Mouse (Mus musculus) T-helper 17 cell (primary cell): Measurements from ENCODE around the gene Rock2.

Source experiments
- in situ Hi-C, 2 experiments: fragments of 300-600 bp; cut with MboI, MseI; formaldehyde crosslinking; loops; 1 replicate in 1 of 2; 2 replicates in 1 of 2; pipeline ENCODE4 v1.15.1; 2025; ENCODE audit warnings: high pct_unique_total_duplicates in 2 of 2

The Rock2 gene

GRCm38 (mm10) chr12:16870405-16871068 lies 24.2 kb upstream of the Rock2 start:
- in situ Hi-C loops, result no loop called here

- in situ Hi-C loops, result no loop called here
Measured at GRCm38 (mm10) chr12:16872006-16872405, 22.7 kb upstream of the Rock2 start.

DNA sequence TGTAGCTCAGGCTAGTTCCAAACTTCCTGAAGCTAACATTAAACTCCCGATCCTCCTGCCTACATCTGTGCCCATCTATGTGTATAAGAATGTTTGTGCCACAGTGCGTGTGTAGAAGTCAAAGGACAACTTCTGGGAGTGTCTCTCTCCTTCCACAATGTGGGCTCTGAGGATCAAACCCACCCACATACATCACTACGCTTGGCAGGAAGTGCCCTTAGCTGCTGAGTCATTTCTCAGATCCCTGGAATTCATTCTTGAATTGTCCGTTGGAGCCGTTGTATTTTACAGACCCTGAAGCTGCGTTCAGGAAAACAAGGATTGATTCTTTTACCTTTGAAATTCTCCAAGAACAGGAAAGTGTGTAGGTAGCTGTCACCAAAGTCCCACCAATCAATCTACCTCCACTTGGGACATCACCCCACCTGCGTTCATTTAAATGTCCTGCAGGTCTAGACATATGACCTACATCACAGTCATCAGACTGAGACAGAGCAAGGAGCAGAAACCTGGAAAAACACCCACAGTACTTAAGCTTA lies 21.7 kb upstream of the Rock2 start:
- in situ Hi-C loops, result no loop called here

GRCm38 (mm10) chr12:16873549-16873948 lies 21.1 kb upstream of the Rock2 start:
- in situ Hi-C loops, result no loop called here

GRCm38 (mm10) chr12:16874086-16874485 lies 20.6 kb upstream of the Rock2 start:
- in situ Hi-C loops, result no loop called here

GRCm38 (mm10) chr12:16875269-16875668 lies 19.4 kb upstream of the Rock2 start:
- in situ Hi-C loops, result no loop called here

DNA sequence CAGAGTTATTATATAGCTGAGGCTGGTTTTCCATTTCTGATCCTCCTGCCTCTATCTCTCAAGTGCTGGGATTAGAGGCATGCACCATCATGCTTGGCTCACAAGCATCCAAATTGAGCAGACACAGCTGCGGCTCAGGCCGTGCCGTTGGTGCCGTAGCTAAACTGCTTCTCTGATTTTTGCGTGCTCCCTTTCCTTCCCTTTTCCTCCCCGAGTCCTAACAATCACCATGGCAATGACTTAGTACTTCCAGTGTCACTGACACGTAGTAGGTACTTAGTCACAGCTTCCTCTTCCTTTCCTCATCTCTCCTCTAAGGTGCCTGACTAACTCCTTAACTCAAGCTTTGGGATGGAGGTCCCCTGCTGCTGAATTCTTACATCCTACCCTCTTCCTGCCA lies 19.0 kb upstream of the Rock2 start:
- in situ Hi-C loops, result no loop called here

- in situ Hi-C loops, result no loop called here
Measured at GRCm38 (mm10) chr12:16876667-16877066, 18.0 kb upstream of the Rock2 start.

DNA sequence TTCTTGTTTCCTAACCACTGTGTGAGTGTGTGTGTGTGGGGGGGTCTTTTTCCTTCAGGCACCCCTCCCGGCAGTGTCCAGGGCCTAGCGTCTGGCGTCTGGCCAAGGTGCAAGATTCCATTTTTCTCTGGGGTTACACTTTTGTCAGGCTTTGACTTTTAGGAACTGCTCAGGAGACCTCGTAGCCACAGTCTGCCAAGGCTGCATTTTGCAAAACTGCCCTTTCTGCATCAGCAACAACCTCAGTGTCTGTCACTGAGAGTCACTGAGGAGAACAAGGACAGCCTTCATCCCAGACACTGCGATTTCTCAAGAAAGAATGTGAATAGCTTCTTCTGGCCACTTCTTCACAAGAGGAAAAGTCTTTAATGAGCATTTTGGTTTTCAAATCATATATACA lies 17.6 kb upstream of the Rock2 start:
- in situ Hi-C loops, result no loop called here

- in situ Hi-C loops, result no loop called here
Measured at GRCm38 (mm10) chr12:16877679-16878078, 17.0 kb upstream of the Rock2 start.

- in situ Hi-C loops, result no loop called here
Measured at GRCm38 (mm10) chr12:16879369-16879768, 15.3 kb upstream of the Rock2 start.

- in situ Hi-C loops, result loop anchor here in 1 of 2 experiments (5.0 kb wide), 1 partner anchor 33 kb away; no protein-coding TSS in a partner anchor
Measured at GRCm38 (mm10) chr12:16880077-16880476, 14.6 kb upstream of the Rock2 start.

DNA sequence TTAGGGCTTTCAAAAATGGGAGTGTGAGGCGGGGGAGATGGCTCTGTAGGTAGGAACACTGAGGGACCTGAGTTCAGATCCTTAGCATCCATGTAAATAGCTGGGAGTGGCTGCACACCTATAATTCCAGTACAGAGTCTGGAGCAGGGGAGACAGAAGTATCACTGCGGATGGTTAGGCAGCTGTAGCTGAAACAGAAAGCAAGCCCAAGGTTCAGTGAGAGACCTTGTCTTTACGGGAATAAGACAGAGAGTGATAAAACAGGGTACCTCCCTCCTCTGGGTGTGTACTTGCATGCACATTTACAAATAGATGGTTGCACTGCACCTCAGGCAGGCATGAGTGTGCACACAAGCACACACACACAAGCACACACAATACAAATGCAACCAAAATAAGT lies 12.3 kb upstream of the Rock2 start:
- in situ Hi-C loops, result loop anchor here in 1 of 2 experiments (5.0 kb wide), 1 partner anchor 35 kb away; no protein-coding TSS in a partner anchor

DNA sequence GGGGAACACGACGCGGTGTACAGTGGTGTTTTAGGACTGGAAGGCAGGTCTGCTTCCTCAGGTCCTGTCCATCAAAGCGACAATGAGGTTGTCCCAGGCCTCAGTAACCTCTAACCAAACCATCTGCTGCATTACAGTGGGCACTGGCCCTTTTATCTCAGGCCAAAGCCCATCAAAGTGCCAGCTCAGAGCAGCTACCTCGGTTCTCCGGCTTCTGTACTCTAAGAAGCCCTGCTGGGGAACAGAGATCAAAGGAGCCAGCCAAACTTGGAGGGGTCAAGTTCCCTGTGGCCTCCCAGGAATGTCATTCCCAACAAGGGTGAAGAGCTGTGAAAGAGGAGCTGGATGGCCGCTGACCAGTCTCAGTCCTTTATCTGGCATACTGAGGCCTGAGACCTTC lies 11.6 kb upstream of the Rock2 start:
- in situ Hi-C loops, result loop anchor here in 1 of 2 experiments (5.0 kb wide), 1 partner anchor 36 kb away; no protein-coding TSS in a partner anchor

DNA sequence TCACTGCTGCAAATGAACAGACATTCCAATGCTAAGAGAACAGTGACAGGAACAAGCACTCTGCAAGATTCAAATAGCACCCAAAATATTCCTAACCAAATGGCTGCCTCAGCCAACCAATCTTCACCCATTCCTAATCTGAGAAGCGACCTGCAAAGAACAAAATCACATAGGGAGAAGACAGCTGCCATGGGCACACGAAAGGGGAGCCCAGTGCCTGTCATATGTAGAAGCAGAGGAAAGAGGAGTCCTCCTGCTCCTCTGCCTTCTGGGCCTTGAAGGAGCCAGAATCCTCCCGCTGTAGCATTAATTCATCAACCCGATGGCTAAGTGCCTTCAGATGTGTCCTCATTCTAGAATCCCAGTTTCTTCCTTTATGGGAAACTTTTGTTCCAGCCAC lies 10.2 kb upstream of the Rock2 start:
- in situ Hi-C loops, result loop anchor here in 1 of 2 experiments (5.0 kb wide), 1 partner anchor 37 kb away; no protein-coding TSS in a partner anchor

DNA sequence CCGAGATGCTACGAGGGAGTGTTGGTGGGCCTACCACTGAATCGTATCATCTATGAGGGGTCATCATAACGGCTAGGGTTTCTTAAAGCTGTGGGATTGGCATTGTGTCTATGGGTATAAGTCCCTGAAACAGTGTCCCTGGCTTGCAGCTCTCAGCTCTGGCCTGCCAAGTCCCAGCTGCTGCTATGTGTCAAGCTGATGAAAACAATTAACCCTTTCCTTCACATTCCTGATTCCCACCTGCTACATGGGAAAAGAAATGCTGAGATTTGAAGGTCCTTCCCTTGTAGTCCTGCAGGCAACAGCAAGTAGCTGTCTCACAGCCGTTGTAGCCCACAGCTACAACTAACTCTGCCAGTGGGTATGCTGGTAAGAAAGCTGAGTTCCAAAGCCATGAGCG lies 8.3 kb upstream of the Rock2 start:
- in situ Hi-C loops, result no loop called here

DNA sequence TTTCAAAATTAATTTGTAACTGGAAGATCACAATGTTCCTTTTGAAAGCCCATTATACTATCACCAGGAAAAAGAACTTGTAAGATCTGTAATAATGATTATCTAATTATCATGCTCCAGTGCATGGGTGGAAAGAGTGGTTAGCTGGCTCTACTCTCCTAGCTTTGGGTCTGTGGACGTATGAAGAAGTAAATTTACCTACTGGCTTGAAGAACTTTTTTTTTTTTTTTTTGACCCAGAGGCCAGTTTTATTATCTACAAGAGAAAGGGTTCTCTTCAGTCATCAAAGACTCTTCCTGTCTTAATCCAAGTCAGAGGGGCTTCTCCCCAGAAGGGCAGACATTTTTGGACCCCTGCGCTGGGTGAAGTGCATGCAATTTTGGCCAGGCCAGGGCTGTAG lies 1.7 kb upstream of the Rock2 start:
- in situ Hi-C loops, result loop anchor here (5.0 to 10.0 kb wide), 3 partner anchors 44 to 298 kb away; partner anchors contain the start of gene E2f6 (in 1 of the 2)

DNA sequence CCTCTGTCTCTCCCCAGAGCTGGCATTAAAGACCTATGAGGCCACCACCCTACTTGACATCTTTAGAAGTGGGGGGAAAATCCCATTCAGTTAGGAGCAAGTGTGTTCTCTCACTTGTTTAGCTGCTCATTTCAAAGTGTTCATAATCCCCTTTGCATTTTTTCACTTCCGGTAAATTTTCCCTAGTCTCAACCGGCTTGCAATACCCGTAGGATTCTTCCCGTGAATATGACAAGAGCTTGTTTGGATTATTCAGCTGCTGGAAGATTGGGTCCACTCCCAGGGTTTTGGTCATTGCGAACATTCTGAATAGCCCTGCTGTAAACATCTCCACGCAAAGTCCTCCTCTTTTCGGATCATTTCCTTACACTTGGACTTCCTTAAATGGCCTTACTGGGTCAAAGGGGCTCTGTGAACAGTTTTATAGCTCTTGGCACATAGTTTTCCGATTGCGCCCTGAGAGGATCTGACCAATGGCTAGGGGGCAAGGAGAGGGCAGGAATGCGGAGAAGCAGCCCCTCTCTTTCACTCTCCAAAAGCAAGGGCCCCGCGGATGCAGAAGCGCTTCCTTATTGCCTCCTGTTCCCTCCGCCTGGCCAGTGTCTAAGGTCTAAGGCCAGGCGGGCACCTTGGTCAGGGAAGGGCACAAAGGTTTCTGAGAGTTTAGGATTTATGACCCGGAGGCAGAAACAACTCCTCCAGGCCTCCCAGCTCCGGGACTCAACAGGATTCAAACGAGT lies 869 bp upstream of the Rock2 start:
- in situ Hi-C loops, result loop anchor here (5.0 to 10.0 kb wide), 3 partner anchors 43 to 299 kb away; partner anchors contain the start of gene E2f6 (in 1 of the 2)

DNA sequence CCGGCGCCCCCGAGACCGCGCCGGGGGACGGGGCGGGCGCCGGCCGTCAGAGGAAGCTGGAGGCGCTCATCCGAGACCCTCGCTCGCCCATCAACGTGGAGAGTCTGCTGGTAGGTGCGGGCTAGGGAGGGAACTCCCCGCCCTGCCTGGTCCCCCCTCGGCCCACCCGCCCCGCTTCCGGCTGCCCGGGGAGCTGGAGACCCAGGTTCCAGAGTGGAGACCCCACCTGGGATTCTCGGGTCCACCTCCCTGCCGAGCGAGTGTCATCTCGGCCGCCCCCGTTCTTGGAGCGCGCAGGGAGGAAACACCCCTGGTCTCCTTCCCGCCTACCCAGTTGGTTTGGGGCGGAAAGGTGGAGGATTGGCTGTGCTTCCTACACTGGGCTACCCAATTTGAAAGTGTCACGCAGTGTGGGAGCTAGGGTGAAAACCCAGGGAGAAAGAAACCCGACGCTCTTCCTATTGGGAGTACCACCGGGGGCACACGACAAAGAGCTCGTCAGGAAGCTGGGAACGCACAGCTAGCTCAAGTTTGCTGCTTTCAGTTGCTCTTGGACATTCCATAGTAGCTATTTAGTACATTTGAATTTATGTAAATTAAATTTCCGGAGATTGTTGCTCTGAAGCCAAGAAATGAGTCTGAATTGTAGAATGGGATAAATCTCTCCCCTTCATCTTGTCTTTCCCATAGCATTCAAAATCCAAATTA lies 680 bp downstream of the Rock2 start:
- in situ Hi-C loops, result loop anchor here in 1 of 2 experiments (10.0 kb wide), 1 partner anchor 301 kb away; no protein-coding TSS in a partner anchor

DNA sequence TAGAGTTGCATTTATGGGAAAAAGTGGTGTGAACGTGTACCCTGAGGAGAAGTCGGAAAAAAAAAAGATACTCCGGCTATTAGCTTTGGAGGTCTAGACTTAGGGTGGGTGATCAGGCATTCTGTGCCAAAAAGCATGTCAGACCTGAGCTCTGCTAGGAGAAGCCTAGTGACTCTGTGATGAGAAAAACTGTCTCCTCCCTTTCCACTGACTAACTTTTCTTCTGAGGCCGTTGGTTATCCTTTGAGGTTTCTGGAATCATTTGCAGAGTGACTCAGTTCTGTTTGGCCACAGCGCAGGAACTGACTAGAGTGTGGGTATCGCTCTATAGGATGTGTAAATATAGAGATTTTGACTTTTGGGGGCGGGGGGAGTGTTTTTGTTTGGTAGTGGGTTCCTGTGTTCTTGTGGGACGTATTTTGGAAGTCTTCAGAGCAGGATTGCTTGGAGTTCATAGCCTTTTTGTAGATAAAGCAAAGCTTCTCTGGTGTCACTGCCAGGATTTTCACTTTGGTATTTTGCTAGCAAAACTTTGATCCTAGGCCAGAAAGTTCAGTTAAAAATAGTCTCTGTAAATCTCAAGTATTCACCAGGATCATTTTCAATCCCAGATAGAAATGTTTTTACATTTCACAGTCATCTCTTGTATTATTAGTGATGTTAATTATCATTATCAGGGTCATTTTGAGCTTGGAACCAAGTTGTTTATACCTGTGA lies 1.5 kb downstream of the Rock2 start:
- in situ Hi-C loops, result loop anchor here in 1 of 2 experiments (10.0 kb wide), 1 partner anchor 301 kb away; no protein-coding TSS in a partner anchor

- in situ Hi-C loops, result loop anchor here in 1 of 2 experiments (10.0 kb wide), 1 partner anchor 302 kb away; no protein-coding TSS in a partner anchor
Measured at GRCm38 (mm10) chr12:16897225-16897624, 2.5 kb downstream of the Rock2 start.
